Mouse (Mus musculus): ENCODE results near the gene Ccdc163.

DNA sequence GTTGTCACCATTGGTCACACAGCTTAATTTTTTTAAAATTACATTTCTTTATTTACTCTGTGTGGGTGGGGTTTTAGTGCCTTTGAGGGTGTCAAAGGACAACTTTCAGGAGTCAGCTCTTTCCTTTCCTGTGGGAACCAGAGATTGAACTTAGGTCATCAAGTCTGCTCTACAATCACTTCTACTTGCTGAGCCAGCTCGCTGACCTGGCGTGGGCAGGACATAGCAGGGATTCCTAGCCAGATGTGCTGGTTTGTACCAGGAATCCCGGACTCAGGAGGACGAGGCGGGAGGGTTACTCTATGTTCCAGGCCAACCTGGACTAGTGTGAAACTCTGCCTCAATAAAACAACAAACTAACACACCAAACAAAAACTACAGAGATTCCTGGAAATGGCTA, 24.0 kb downstream of the Ccdc163 start:
- TF ChIP-seq CTCF (IDR thresholded peaks at IDR 0.05; ENCODE audit: low read depth) (no peak), EP300 (IDR thresholded peaks at IDR 0.05; ENCODE audit: low read depth) (no peak)
